Mouse (Mus musculus) erythroblast, adult 5-6 weeks (primary cell): ENCODE results near the gene Rnf113a2. TPM values are rescaled to one million over a fixed set of nuclear protein-coding genes. Genes with fewer than 3 reads are reported as not detected.

Experiments
- ATAC-seq: replicated peaks from 2 replicates; pipeline ENCODE4 v1.8.0; 2016; ENCODE audit warnings: moderate number of reproducible peaks, mild to moderate bottlenecking, moderate TSS enrichment, inconsistent platforms; ENCODE audit not compliant: poor library complexity, low FRiP score, severe bottlenecking
- total RNA-seq, 2 experiments: library from RNA; stranded (forward) in 1 of 2; stranded (reverse) in 1 of 2; fragments of 150-400 nt in 1 of 2; fragments of 200-764, 138-1000 nt in 1 of 2; gene quantifications; 2 replicates each; pipeline versions ENCODE4 v1.2.3 to v1.2.4; 2015 to 2017; ENCODE audit warnings: low replicate concordance in 2 of 2

Gene Rnf113a2
- total RNA-seq, 2 experiments from 2014 or later: 7.1 to 8.5 TPM

GRCm38 (mm10) chr12:84407259-84407658, 9.7 kb upstream of the Rnf113a2 start:
- no peak for ATAC-seq

- ATAC-seq: peak; percentile 61
These were observed 8.8 kb upstream of the Rnf113a2 start for GRCm38 (mm10) chr12:84407874-84408818.

- ATAC-seq: peak; percentile 92
These were observed 8.0 kb upstream of the Rnf113a2 start, which contains the start of the genes Entpd5 and Bbof1 for GRCm38 (mm10) chr12:84408819-84409507. Entpd5 (minus strand) TSS chr12:84409029. Bbof1 (plus strand) TSS chr12:84409071.

- ATAC-seq: peak; percentile 29
These were observed 568 bp downstream of the Rnf113a2 start for GRCm38 (mm10) chr12:84417605-84417922.

GRCm38 (mm10) chr12:84423990-84424389, 7.0 kb downstream of the Rnf113a2 start:
- ATAC-seq: no peak

- no peak for ATAC-seq
These were observed 12.8 kb downstream of the Rnf113a2 start for GRCm38 (mm10) chr12:84429825-84430224.

- ATAC-seq: no peak
These were observed 21.7 kb downstream of the Rnf113a2 start for GRCm38 (mm10) chr12:84438697-84439096.

- ATAC-seq: no peak
These were observed 25.5 kb downstream of the Rnf113a2 start for GRCm38 (mm10) chr12:84442526-84442925.

GRCm38 (mm10) chr12:84447386-84447785, 30.4 kb downstream of the Rnf113a2 start:
- ATAC-seq: no peak

GRCm38 (mm10) chr12:84448181-84448580, 31.2 kb downstream of the Rnf113a2 start:
- no peak for ATAC-seq

GRCm38 (mm10) chr12:84449887-84450286, 32.9 kb downstream of the Rnf113a2 start:
- no peak for ATAC-seq

- no peak for ATAC-seq
These were observed 33.3 kb downstream of the Rnf113a2 start for GRCm38 (mm10) chr12:84450351-84450717.

- ATAC-seq: peak; percentile 89
These were observed 34.0 kb downstream of the Rnf113a2 start, which contains the start of the genes Aldh6a1 and Lin52 for GRCm38 (mm10) chr12:84450718-84451646. Aldh6a1 (minus strand) TSS chr12:84451004. Lin52 (plus strand) TSS chr12:84451422.

- ATAC-seq: peak; percentile 14; the same call in 1 of the 2 replicates
These were observed 34.8 kb downstream of the Rnf113a2 start for GRCm38 (mm10) chr12:84451801-84452200.

- ATAC-seq: no peak
These were observed 39.9 kb downstream of the Rnf113a2 start for GRCm38 (mm10) chr12:84456911-84457310.

GRCm38 (mm10) chr12:84459845-84460244, 42.8 kb downstream of the Rnf113a2 start:
- no peak for ATAC-seq

- no peak for ATAC-seq
These were observed 44.4 kb downstream of the Rnf113a2 start for GRCm38 (mm10) chr12:84461416-84461815.

- no peak for ATAC-seq
These were observed 45.9 kb downstream of the Rnf113a2 start for GRCm38 (mm10) chr12:84462856-84463255.
